Mouse (Mus musculus) ES-Bruce4 (cell line): Measurements from ENCODE around the gene Pak4. TPM values are rescaled to one million over a fixed set of nuclear protein-coding genes. Genes with fewer than 3 reads are reported as not detected.

Experiments
- H3K27ac ChIP-seq: 2 replicates; pipeline ENCODE4 v1.5.1; 2012; ENCODE audit warnings: low read length, inconsistent platforms; ENCODE audit not compliant: insufficient read depth
- H3K27me3 ChIP-seq: 2 replicates; pipeline ENCODE4 v1.6.1; 2012; ENCODE audit warnings: mild to moderate bottlenecking, low read length, inconsistent platforms; ENCODE audit not compliant: control insufficient read depth, poor library complexity, insufficient read depth, severe bottlenecking
- H3K36me3 ChIP-seq: 2 replicates; pipeline ENCODE4 v1.6.1; 2012; ENCODE audit warnings: inconsistent platforms, mild to moderate bottlenecking, low read length, moderate library complexity; ENCODE audit not compliant: control insufficient read depth, poor library complexity, insufficient read depth, severe bottlenecking
- H3K4me1 ChIP-seq: one replicate; pipeline ENCODE4 v1.8.1; 2011; ENCODE audit warnings: low read length; ENCODE audit not compliant: control insufficient read depth, insufficient read depth
- H3K4me3 ChIP-seq: 2 replicates; pipeline ENCODE4 v1.5.1; 2011; ENCODE audit warnings: low read depth, mild to moderate bottlenecking, low read length
- H3K9ac ChIP-seq: 2 replicates; pipeline ENCODE4 v1.6.1; 2012; ENCODE audit warnings: low read depth, mild to moderate bottlenecking, inconsistent platforms; ENCODE audit not compliant: poor library complexity, severe bottlenecking
- H3K9me3 ChIP-seq: replicated peaks from 2 replicates; pipeline ENCODE4 v1.6.1; 2012; ENCODE audit warnings: mild to moderate bottlenecking, low read length, inconsistent platforms; ENCODE audit not compliant: control insufficient read depth, poor library complexity, insufficient read depth, severe bottlenecking
- CTCF ChIP-seq: IDR thresholded peaks from one replicate; pipeline ENCODE4 v1.8.1; 2011; ENCODE audit warnings: low read depth, low read length
- EP300 ChIP-seq: IDR thresholded peaks from 2 replicates; pipeline ENCODE4 v1.6.1; 2011; ENCODE audit warnings: low read depth, low read length; ENCODE audit not compliant: insufficient read depth
- POLR2A ChIP-seq: IDR thresholded peaks from one replicate; pipeline ENCODE4 v1.8.1; 2011; ENCODE audit warnings: low read length; ENCODE audit not compliant: insufficient read depth
- polyA plus RNA-seq: library from polyadenylated mRNA; stranded (reverse); fragments of >200 nt; gene quantifications from 2 replicates; pipeline ENCODE4 v1.2.4, GENCODE M21; 2011; ENCODE audit warnings: low read depth; ENCODE audit not compliant: missing spikeins, insufficient read depth, insufficient read length

Pak4 gene
- polyA plus RNA-seq, 1 experiment, result 64.4 TPM

DNA sequence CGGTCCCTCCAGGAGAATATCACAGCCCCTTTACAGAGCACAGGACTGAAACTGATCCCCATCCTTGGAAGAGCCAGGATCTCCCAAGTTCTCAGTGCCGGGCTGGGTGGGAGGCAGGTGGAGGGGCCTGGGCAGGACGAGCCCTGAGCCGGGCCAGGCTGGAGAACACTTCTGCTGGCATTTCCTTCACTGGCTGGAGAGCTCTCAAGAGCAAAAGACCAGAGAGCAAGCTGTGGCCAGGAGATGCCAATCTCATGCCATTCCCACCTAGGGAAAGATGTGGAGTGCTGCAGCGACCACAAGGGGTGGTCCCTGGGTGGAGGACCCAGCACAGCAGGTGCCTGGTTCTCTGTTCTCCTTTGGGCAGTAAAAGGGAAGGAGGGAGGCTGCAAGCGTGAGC is 13.0 kb downstream of the Pak4 start:
- Histone ChIP-seq H3K27me3 (no peaks in the 10 kb centered on the region), H3K9me3 (no peaks in the 10 kb centered on the region), H3K36me3 (no peaks in the 10 kb centered on the region), H3K9ac (no peak overlapping the region), H3K4me3 (no peak overlapping the region), H3K27ac (no peak overlapping the region), H3K4me1 (peaks cover 23% of the 10 kb centered on the region)
- TF ChIP-seq CTCF (no peak), EP300 (no peak), POLR2A (no peak)

DNA sequence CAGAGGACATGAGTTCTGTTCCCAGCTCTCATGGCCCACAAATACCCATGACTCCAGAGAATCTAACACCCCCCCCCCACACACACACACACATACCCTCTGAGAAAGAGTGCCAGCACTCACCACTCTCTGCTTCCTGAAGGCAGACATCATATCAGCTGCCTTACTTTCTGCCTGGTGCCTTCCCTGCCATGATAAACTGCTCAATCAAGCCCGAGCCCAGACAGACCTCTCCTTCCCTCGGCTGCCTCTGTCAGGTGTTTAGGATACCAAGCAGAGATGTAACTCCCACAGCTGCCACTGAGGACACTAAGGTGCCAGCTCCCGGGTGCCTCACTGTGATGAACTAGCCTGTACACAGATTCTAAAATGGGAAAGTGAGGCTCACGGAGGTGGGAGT is 13.5 kb downstream of the Pak4 start:
- Histone ChIP-seq H3K27ac (no peak overlapping the region), H3K9ac (no peak overlapping the region), H3K36me3 (no peaks in the 10 kb centered on the region), H3K4me1 (peaks cover 26% of the 10 kb centered on the region), H3K27me3 (no peaks in the 10 kb centered on the region), H3K9me3 (no peaks in the 10 kb centered on the region), H3K4me3 (no peak overlapping the region)
- TF ChIP-seq POLR2A, result no peak
- TF ChIP-seq CTCF, result no peak
- no peak for TF ChIP-seq EP300

DNA sequence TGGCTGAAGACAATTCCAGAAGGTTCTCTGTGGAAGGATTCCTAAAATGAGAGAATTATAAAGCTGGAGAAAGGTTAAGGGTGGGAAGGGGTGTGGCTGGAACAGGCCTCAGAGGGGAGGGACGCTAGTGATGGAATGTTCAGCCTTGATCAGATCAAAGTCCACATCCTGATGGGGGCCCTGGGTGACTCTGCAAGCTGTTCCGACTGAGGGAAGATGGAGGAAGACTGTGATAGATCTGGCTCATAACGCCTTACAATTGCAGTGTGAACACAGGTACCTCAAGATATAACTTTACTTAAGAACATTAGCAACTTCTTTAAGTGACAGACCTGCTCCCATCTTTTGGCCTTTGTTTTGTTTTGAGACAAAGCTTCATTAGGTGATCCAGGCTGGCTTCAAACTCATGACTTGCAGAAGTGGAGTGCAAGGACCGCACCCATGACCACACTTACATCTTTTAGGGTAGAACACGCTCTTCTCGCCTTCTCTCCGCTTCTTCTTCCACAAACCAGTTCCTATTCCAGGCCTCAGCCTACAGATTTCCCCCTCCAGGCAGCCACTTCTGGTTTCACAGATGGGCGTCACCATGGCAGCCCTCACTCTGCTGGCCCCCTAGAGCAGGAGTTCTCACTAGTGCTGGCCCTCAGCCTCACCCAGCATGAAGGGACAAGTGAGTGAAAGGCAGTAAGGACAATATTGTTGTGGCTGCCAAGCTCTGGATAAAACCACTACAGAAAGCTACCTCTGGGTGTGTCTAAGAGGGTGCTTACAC is 14.2 kb downstream of the Pak4 start:
- H3K4me3 ChIP-seq, result no peak overlapping the region
- TF ChIP-seq POLR2A (no peak), EP300 (no peak), CTCF (no peak)
- no peaks in the 10 kb centered on the region for H3K9me3 ChIP-seq
- no peaks in the 10 kb centered on the region for H3K27me3 ChIP-seq
- H3K9ac ChIP-seq, result no peak overlapping the region
- peaks cover 28% of the 10 kb centered on the region for H3K4me1 ChIP-seq
- H3K36me3 ChIP-seq, result no peaks in the 10 kb centered on the region
- H3K27ac ChIP-seq, result no peak overlapping the region

DNA sequence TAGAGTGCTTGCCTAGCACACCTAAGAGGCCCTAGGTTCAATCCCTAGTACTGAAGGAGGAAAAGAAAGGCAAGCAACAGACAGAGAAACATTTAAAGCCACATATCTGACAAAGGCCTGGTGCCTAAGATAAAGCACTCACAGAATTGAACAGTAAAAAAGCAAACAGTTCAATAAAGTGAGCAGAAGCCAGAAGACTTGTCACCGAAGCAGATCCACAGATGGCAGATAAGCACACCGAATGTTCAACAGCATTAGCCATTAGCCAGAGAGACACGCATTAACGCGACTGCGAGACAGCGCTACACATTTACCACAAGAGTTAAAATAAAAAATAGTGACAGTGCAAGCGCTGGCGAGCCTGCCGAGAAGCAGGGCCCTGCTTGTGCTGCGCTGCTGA is 15.1 kb downstream of the Pak4 start:
- TF ChIP-seq POLR2A (no peak), CTCF (no peak), EP300 (no peak)
- no peaks in the 10 kb centered on the region for H3K27me3 ChIP-seq
- no peaks in the 10 kb centered on the region for H3K9me3 ChIP-seq
- no peak overlapping the region for H3K4me3 ChIP-seq
- peaks cover 27% of the 10 kb centered on the region for H3K4me1 ChIP-seq
- H3K9ac ChIP-seq, result no peak overlapping the region
- H3K27ac ChIP-seq, result no peak overlapping the region
- no peaks in the 10 kb centered on the region for H3K36me3 ChIP-seq

DNA sequence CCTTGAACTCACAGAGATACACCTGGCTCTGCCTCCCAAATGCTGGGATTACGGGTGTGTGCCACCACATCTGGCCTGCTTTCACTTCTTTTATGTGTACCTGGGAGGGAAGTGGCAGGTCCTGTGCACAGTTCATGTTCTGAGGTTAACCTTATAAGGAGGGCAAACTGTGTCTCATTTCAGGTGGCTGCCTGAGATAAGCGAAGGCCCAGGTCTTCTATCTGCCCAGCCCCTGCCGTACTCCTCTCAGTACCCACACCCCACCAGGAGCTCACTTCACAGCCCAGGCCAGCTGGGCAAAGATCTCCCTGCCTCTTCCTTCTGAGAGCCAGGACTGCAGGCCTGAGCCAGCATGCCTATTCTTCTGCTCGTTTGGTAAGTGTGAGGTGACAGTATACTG is 16.3 kb downstream of the Pak4 start:
- Histone ChIP-seq H3K36me3 (no peaks in the 10 kb centered on the region), H3K4me3 (no peak overlapping the region), H3K27me3 (no peaks in the 10 kb centered on the region), H3K9ac (no peak overlapping the region), H3K4me1 (peaks cover 25% of the 10 kb centered on the region), H3K27ac (no peak overlapping the region), H3K9me3 (no peaks in the 10 kb centered on the region)
- no peak for TF ChIP-seq CTCF
- TF ChIP-seq EP300, result no peak
- TF ChIP-seq POLR2A, result no peak

DNA sequence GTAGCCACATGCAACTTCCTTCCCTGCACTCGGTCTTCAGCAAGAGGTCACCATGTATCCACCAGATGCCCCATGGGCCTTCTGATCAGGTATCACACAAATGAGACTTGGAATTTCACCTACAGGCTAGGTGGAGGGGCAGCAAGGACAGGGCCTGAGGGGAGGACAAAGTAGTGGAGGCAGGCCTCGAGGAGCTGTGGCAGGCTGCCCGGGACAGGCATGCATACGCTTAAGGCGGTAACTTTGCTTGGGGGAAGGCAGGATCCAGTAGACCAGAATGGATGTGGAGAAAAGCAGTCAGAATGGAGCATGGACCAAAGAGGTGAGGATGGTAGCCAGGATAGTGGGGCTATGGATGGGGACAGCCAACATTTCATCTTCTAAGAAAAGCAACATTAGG is 18.2 kb downstream of the Pak4 start:
- no peak overlapping the region for H3K4me3 ChIP-seq
- TF ChIP-seq EP300, result peak; percentile 62; the same call in 1 of the 2 replicates
- TF ChIP-seq POLR2A, result no peak

More for the DNA sequence above, 18.2 kb downstream of the Pak4 start:
- Histone ChIP-seq H3K27ac (no peak overlapping the region), H3K4me1 (peaks cover 25% of the 10 kb centered on the region), H3K27me3 (no peaks in the 10 kb centered on the region), H3K9ac (no peak overlapping the region), H3K36me3 (no peaks in the 10 kb centered on the region), H3K9me3 (no peaks in the 10 kb centered on the region)
